Mouse (Mus musculus) embryonic facial prominence, embryonic 10.5 days (tissue): ENCODE data around the gene Pkdrej. TPM values are rescaled to one million over a fixed set of nuclear protein-coding genes. Genes with fewer than 3 reads are reported as not detected.
A peak's percentile ranks its signal among the peaks of the same experiment; 100 is the strongest.
"Not testable (repeated sequence)": the region's sequence is repeated elsewhere in the genome, so short reads cannot be mapped to it uniquely, and the experiment has no call there.

Source experiments
- DNase-seq: peaks from one replicate; pipeline ENCODE4 v3.0.0-alpha.2; 2017; ENCODE audit warnings: low spot score
- H3K27ac ChIP-seq: fragments of 300-500 bp; sonication (generic); replicated peaks from 2 replicates; pipeline ENCODE4 v1.5.1; 2016; ENCODE audit warnings: mild to moderate bottlenecking
- H3K27me3 ChIP-seq: fragments of 300-500 bp; sonication (generic); replicated peaks from 2 replicates; pipeline ENCODE4 v1.6.1; 2016; ENCODE audit warnings: low read depth, mild to moderate bottlenecking; ENCODE audit not compliant: poor library complexity, severe bottlenecking
- H3K36me3 ChIP-seq: fragments of 300-500 bp; sonication (generic); replicated peaks from 2 replicates; pipeline ENCODE4 v1.6.1; 2016; ENCODE audit warnings: mild to moderate bottlenecking, moderate library complexity
- H3K4me1 ChIP-seq: fragments of 300-500 bp; sonication (generic); 2 replicates; pipeline ENCODE4 v1.6.1; 2016
- H3K4me3 ChIP-seq: fragments of 300-500 bp; sonication (generic); 2 replicates; pipeline ENCODE4 v1.5.1; 2016; ENCODE audit warnings: mild to moderate bottlenecking, moderate library complexity
- H3K9me3 ChIP-seq: fragments of 300-500 bp; sonication (generic); 2 replicates; pipeline ENCODE4 v1.6.1; 2016; ENCODE audit warnings: mild to moderate bottlenecking
- WGBS: fragments of 180-500 bp; shearing (Covaris S2); methylation state at CpG from one replicate; pipeline ENCODE4 v1.1.7; 2016; 5-methylcytosine and 5-hydroxymethylcytosine counted together
- polyA plus RNA-seq: library from polyadenylated mRNA; unstranded; fragments of >200 nt; fragmentation: Nextera tagmentation; extraction: Ambion mirVana; gene quantifications from 2 replicates; pipeline ENCODE4 v1.2.1, GENCODE M21; 2016

The Pkdrej gene
- polyA plus RNA-seq = 0.04 TPM in 2 replicates

DNA sequence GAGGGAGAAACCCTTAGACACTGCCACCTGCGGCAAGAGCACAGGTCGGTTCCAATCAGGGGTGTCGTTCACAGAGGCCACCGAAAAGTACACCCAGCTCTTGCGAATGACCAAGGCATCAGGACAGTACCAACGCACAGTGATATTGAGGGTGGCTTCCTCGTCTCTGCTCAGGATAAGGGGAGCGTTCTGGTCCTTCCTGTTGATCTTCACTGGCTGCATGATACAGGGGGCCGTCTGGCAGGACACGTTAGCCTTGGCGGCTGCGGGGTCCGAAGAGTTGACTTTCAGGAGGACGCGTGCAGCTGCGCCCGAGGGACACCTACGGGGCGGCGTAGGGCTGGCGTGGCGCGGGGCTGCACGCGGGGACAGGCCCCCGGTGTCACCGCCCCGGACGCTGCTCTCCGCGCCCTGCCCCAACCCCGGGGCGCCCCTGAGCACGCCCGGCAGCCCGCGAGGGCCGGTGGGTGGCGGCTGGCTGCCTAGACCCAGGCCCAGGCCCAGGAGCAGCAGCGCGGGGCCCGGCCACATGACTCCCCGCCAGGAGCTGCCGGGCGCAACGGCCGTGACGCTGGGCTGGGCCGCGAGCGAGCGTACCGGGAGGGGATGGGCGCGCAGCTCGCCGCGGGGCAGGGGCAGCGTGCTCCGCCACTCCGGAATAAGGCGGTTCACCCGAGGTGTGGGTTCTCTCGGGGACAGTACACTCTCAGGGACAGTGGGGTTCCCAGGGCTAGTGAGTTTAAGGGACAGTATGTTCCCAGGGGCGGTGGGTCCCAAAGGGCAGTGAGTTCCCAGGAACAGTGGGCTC, at the start of gene Pkdrej:
Pkdrej (minus strand) TSS at position 532 of the 808 bp plus-strand sequence.
- H3K9me3 ChIP-seq = peaks cover 20% of the 10 kb centered on the region
- DNase-seq = peak; percentile 71
- peak within 1 kb of the TSS; percentile 73 for H3K4me3 ChIP-seq
- peaks cover 15% of the 10 kb centered on the region for H3K4me1 ChIP-seq
- H3K27me3 ChIP-seq = peaks cover 38% of the 10 kb centered on the region
- peak within 1 kb of the TSS; percentile 87 for H3K27ac ChIP-seq
- 2% methylated on average over 65 of the region's 65 CpGs for WGBS
- H3K36me3 ChIP-seq = no peaks in the 10 kb centered on the region

GRCm38 (mm10) chr15:85867696-85868095, 46.2 kb upstream of the Pkdrej start:
- no peak overlapping the region for H3K27ac ChIP-seq
- H3K36me3 ChIP-seq = peaks cover 100% of the 10 kb centered on the region
- 58% methylated on average over 6 of the region's 6 CpGs for WGBS

GRCm38 (mm10) chr15:85865913-85866312, 44.4 kb upstream of the Pkdrej start:
- 95% methylated on average over 7 of the region's 7 CpGs for WGBS
- H3K27ac ChIP-seq, H3K4me1 ChIP-seq, DNase-seq, H3K27me3 ChIP-seq, H3K9me3 ChIP-seq, H3K4me3 ChIP-seq: not testable (repeated sequence)
- peaks cover 95% of the 10 kb centered on the region for H3K36me3 ChIP-seq

More at GRCm38 (mm10) chr15:85867696-85868095, 46.2 kb upstream of the Pkdrej start:
- no peaks in the 10 kb centered on the region for H3K9me3 ChIP-seq
- H3K4me3 ChIP-seq = no peak overlapping the region
- DNase-seq = peak; percentile 68
- H3K4me1 ChIP-seq = peaks cover under 1% of the 10 kb centered on the region; the same call in 1 of the 2 replicates
- no peaks in the 10 kb centered on the region for H3K27me3 ChIP-seq

- peak within 1 kb of the TSS; percentile 95 for H3K27ac ChIP-seq
- DNase-seq = peak; percentile 94
- H3K9me3 ChIP-seq = no peaks in the 10 kb centered on the region
- peaks cover 30% of the 10 kb centered on the region for H3K4me1 ChIP-seq
- peaks cover 32% of the 10 kb centered on the region for H3K36me3 ChIP-seq
- WGBS = under 1% methylated on average over 42 of the region's 42 CpGs
- H3K27me3 ChIP-seq = no peaks in the 10 kb centered on the region
- H3K4me3 ChIP-seq = peak within 1 kb of the TSS; percentile 91
Measured at GRCm38 (mm10) chr15:85859490-85860031, 38.0 kb upstream of the Pkdrej start, which contains the start of gene Gtse1. TSS of gene Gtse1 (plus strand) at chr15:85859745.

GRCm38 (mm10) chr15:85858980-85859489, 37.5 kb upstream of the Pkdrej start:
- Histone ChIP-seq H3K9me3 (no peaks in the 10 kb centered on the region), H3K27me3 (no peaks in the 10 kb centered on the region), H3K4me3 (peak overlapping the region; percentile 91), H3K4me1 (peaks cover 30% of the 10 kb centered on the region), H3K36me3 (peaks cover 27% of the 10 kb centered on the region), H3K27ac (peak overlapping the region; percentile 95)
- DNase-seq = no peak
- 13% methylated on average over 15 of the region's 15 CpGs for WGBS

DNA sequence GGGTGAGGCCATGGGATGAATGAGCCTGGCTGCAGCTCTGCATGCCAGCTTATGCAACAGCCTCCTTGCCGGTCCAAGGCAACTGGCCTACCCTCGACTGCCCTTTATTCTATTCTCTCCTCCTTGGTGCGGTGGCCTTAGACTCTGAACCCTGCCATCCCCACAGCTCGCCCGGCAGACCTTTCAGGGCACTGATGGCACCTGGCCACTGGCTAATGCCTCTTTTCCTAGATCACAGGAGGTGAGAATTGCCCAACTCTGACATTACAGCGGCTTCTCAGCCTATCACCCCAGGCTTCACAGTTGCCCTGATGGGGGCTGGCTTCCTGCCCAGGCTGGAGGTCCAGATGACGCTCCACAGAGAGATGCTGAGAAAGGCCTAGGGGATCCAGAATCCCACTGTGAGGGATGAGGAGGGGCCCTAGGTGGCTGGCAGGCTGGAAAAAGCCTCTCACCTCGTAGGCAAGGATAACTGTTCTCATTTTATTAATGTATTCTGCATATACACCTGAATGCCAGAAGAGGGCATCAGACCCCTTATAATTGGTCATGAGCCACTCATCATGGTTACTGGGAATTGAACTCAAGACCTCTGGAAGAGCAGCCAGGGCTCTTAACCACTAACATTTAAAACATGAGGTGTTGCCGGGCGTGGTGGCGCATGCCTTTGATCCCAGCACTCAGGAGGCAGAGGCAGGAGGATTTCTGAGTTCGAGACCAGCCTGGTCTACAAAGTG, 30.3 kb upstream of the Pkdrej start:
- no peak overlapping the region for H3K4me3 ChIP-seq
- 80% methylated on average over 12 of the region's 12 CpGs for WGBS
- no peak overlapping the region for H3K27ac ChIP-seq
- no peaks in the 10 kb centered on the region for H3K27me3 ChIP-seq
- no peak for DNase-seq
- no peaks in the 10 kb centered on the region for H3K4me1 ChIP-seq
- H3K9me3 ChIP-seq = no peaks in the 10 kb centered on the region
- no peaks in the 10 kb centered on the region for H3K36me3 ChIP-seq

DNA sequence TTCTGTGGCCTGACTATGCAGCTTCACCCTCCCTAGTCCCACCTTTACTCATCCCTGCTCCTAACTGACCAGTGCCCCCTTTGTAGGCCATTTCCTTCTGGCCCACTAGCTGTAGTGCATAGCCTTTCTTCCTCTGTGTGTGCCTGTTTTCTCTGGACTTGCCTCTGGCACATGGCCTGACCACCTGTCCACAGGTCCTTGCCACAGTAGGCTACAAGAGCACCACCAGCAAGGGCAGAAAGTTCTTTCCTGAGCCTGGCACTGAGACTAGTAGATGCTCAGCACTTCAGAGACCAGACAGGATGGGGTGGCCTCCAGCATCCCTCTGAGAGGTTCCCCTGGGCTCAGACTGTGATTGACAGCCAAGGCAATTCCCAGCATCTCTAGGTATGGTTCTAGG, 23.5 kb upstream of the Pkdrej start:
- Histone ChIP-seq H3K36me3 (no peaks in the 10 kb centered on the region), H3K27ac (no peak overlapping the region), H3K9me3 (no peaks in the 10 kb centered on the region), H3K4me1 (peaks cover 7% of the 10 kb centered on the region), H3K27me3 (no peaks in the 10 kb centered on the region), H3K4me3 (no peak overlapping the region)
- DNase-seq = no peak

- Histone ChIP-seq H3K9me3 (no peaks in the 10 kb centered on the region), H3K4me1 (peaks cover 7% of the 10 kb centered on the region), H3K36me3 (no peaks in the 10 kb centered on the region), H3K27me3 (no peaks in the 10 kb centered on the region), H3K4me3 (no peak overlapping the region), H3K27ac (no peak overlapping the region)
- DNase-seq = no peak
- 75% methylated on average over 5 of the region's 5 CpGs for WGBS
Measured at GRCm38 (mm10) chr15:85841796-85842360, 20.3 kb upstream of the Pkdrej start.

DNA sequence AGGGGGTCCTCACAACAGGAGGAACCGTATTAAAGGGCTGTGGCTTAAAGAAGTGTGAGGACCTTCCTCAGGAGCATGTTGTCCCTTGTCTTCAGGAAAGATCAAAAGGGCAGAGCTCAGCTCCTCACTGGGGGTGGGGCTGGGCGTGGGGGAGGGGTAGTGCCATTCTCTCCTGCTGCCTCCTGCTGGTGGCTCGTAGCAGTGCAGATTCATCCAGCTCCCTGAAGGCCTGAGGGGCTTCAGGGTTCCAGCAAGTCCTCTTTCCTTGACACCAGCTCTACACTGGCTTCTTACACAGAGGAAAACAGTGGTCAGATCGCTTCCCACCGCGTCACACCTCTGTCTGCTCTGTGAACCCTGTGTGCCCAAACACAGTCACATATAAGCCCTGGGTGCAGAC, 19.4 kb upstream of the Pkdrej start:
- 32% methylated on average over 6 of the region's 6 CpGs for WGBS

DNA sequence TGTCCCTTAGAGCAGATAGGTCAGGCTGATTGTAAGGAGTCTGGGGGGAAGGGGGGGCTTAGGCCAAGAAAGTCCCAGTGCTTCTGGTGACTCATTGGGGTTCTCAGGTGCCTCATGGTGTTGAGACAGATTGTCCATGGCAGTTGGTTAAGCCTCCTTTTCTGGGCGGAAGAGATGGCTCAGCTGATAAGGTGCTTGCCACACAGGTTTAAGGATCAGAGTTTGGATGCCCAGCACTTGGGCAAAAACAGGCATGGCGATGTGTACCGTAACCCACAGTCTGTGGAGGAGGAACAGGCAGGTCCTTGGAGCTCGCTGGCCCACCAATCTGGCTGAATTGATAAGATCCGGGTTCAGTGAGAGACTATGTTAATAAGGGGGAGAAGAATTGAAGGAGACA, 15.4 kb upstream of the Pkdrej start:
- no peak for DNase-seq
- H3K36me3 ChIP-seq = no peaks in the 10 kb centered on the region
- peaks cover 21% of the 10 kb centered on the region for H3K4me1 ChIP-seq
- H3K27me3 ChIP-seq = no peaks in the 10 kb centered on the region
- WGBS = 89% methylated on average over 5 of the region's 5 CpGs
- no peak overlapping the region for H3K4me3 ChIP-seq
- H3K9me3 ChIP-seq = no peaks in the 10 kb centered on the region
- H3K27ac ChIP-seq = no peak overlapping the region

More for the DNA sequence above, 19.4 kb upstream of the Pkdrej start:
- Histone ChIP-seq H3K4me1 (peaks cover 7% of the 10 kb centered on the region), H3K27me3 (no peaks in the 10 kb centered on the region), H3K36me3 (no peaks in the 10 kb centered on the region), H3K27ac (no peak overlapping the region), H3K4me3 (no peak overlapping the region), H3K9me3 (no peaks in the 10 kb centered on the region)
- peak; percentile 52 for DNase-seq

GRCm38 (mm10) chr15:85835335-85835734, 13.8 kb upstream of the Pkdrej start:
- H3K27me3 ChIP-seq = no peaks in the 10 kb centered on the region
- DNase-seq = no peak
- H3K36me3 ChIP-seq = no peaks in the 10 kb centered on the region
- H3K27ac ChIP-seq = no peak overlapping the region
- 56% methylated on average over 3 of the region's 3 CpGs for WGBS
- no peaks in the 10 kb centered on the region for H3K9me3 ChIP-seq
- H3K4me3 ChIP-seq = no peak overlapping the region
- H3K4me1 ChIP-seq = peaks cover 20% of the 10 kb centered on the region

- peak overlapping the region; percentile 66 for H3K4me3 ChIP-seq
- H3K9me3 ChIP-seq = no peaks in the 10 kb centered on the region
- no peaks in the 10 kb centered on the region for H3K36me3 ChIP-seq
- 45% methylated on average over 8 of the region's 8 CpGs for WGBS
- H3K27me3 ChIP-seq = no peaks in the 10 kb centered on the region
- peak overlapping the region; percentile 83; the same call in 1 of the 2 replicates for H3K27ac ChIP-seq
- H3K4me1 ChIP-seq = peaks cover 20% of the 10 kb centered on the region
- DNase-seq = no peak
Measured at GRCm38 (mm10) chr15:85832599-85832998, 11.1 kb upstream of the Pkdrej start.
